Mouse (Mus musculus): ENCODE measurements at regions not wholly inside any gene's neighbourhood (a gene's known extent, or its start where the extent isn't known, plus 50 kb on each side); places are given as distances from the start of the nearest gene placed in this dataset.

- no peak for DNase-seq (ENCODE audit: low spot score in 2 of 2)
These were observed 254.4 kb downstream of the Hlx start for GRCm38 (mm10) chr1:184478006-184478405.

- DNase-seq (ENCODE audit: low spot score in 2 of 2), result no peak
These were observed 269.8 kb downstream of the Hlx start for GRCm38 (mm10) chr1:184462481-184463124.

GRCm38 (mm10) chr1:184461411-184461810, 271.0 kb downstream of the Hlx start:
- no peak for DNase-seq (ENCODE audit: low spot score in 2 of 2)

- no peak for DNase-seq (ENCODE audit: low spot score in 2 of 2)
These were observed 275.7 kb downstream of the Hlx start for GRCm38 (mm10) chr1:184456727-184457126.

GRCm38 (mm10) chr1:184454381-184454780, 278.0 kb downstream of the Hlx start:
- DNase-seq (ENCODE audit: low spot score in 2 of 2), result no peak

- no peak for DNase-seq (ENCODE audit: low spot score in 2 of 2)
These were observed 278.7 kb downstream of the Hlx start for GRCm38 (mm10) chr1:184453673-184454072.

- no peak for DNase-seq (ENCODE audit: low spot score in 2 of 2)
These were observed 279.4 kb downstream of the Hlx start for GRCm38 (mm10) chr1:184453061-184453460.

GRCm38 (mm10) chr1:184451686-184452085, 280.7 kb downstream of the Hlx start:
- no peak for DNase-seq (ENCODE audit: low spot score in 2 of 2)

GRCm38 (mm10) chr1:184449007-184449406, 283.4 kb downstream of the Hlx start:
- no peak for DNase-seq (ENCODE audit: low spot score in 2 of 2)

GRCm38 (mm10) chr1:184447911-184448310, 284.5 kb downstream of the Hlx start:
- peak; percentile 16 to 60 for DNase-seq (ENCODE audit: low spot score in 2 of 2)

GRCm38 (mm10) chr1:184447161-184447667, 285.2 kb downstream of the Hlx start:
- peak in 1 of 2 experiments; percentile 18 for DNase-seq (ENCODE audit: low spot score in 2 of 2)

GRCm38 (mm10) chr1:184444189-184444588, 288.2 kb downstream of the Hlx start:
- DNase-seq (ENCODE audit: low spot score in 2 of 2), result no peak

GRCm38 (mm10) chr1:184442701-184443100, 289.7 kb downstream of the Hlx start:
- DNase-seq (ENCODE audit: low spot score in 2 of 2), result no peak

GRCm38 (mm10) chr1:184441005-184441557, 291.3 kb downstream of the Hlx start:
- no peak for DNase-seq (ENCODE audit: low spot score in 2 of 2)

GRCm38 (mm10) chr1:184439506-184439905, 292.9 kb downstream of the Hlx start:
- no peak for DNase-seq (ENCODE audit: low spot score in 2 of 2)

GRCm38 (mm10) chr1:184436387-184436786, 296.0 kb downstream of the Hlx start:
- no peak for DNase-seq (ENCODE audit: low spot score in 2 of 2)

- DNase-seq (ENCODE audit: low spot score in 2 of 2), result no peak
These were observed 303.8 kb downstream of the Hlx start for GRCm38 (mm10) chr1:184428612-184429011.

- DNase-seq (ENCODE audit: low spot score in 2 of 2), result no peak
These were observed 304.4 kb downstream of the Hlx start for GRCm38 (mm10) chr1:184428035-184428434.

- DNase-seq (ENCODE audit: low spot score in 2 of 2), result no peak
These were observed 306.7 kb downstream of the Hlx start for GRCm38 (mm10) chr1:184425694-184426093.

- DNase-seq (ENCODE audit: low spot score in 2 of 2), result no peak
These were observed 308.4 kb downstream of the Hlx start for GRCm38 (mm10) chr1:184424035-184424434.

GRCm38 (mm10) chr1:184412596-184412995, 319.8 kb downstream of the Hlx start:
- no peak for DNase-seq (ENCODE audit: low spot score in 2 of 2)

- no peak for DNase-seq (ENCODE audit: low spot score in 2 of 2)
These were observed 321.4 kb downstream of the Hlx start for GRCm38 (mm10) chr1:184411066-184411465.

GRCm38 (mm10) chr1:184409986-184410385, 322.4 kb downstream of the Hlx start:
- peak in 1 of 2 experiments; percentile 9 for DNase-seq (ENCODE audit: low spot score in 2 of 2)
